Mouse (Mus musculus): ENCODE measurements around the gene Cobll1. TPM values are rescaled to one million over a fixed set of nuclear protein-coding genes. Genes with fewer than 3 reads are reported as not detected.
A peak's percentile ranks its signal among the peaks of the same experiment; 100 is the strongest.

Cobll1 gene
- polyA plus RNA-seq, 1 experiment, result 8.5 TPM

DNA sequence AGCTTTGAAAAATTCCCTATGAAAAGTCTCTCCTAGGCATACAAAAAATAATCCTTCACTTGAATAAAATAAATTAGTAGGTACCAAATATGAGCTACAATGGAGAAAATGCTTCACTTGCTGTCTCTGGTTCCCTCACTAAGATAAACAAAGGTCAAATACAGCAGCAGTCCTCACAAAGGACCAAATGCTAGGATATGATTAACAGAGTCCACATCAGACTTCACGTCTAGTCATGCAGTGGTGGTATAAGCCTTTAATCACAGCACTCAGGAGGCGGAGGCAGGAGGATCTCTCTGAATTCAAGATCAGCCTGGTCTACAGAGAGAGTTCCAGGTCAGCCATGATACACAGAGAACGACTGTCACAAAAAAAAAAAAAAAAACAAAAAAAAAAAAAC is 27.6 kb downstream of the Cobll1 start:
- H3K4me1 ChIP-seq (ENCODE audit: control insufficient read depth, insufficient read depth, low read length), result no peaks in the 10 kb centered on the region
- TF ChIP-seq CTCF (IDR thresholded peaks at IDR 0.05; ENCODE audit: extremely low read depth, insufficient read depth, low read length), result no peak
- no peak for TF ChIP-seq POLR2A (IDR thresholded peaks at IDR 0.05; ENCODE audit: extremely low read depth, insufficient read depth, low read length)
- no peak overlapping the region for H3K4me3 ChIP-seq (ENCODE audit: insufficient read depth, low read length)
- H3K27ac ChIP-seq (ENCODE audit: insufficient read depth, low read length), result no peak overlapping the region

DNA sequence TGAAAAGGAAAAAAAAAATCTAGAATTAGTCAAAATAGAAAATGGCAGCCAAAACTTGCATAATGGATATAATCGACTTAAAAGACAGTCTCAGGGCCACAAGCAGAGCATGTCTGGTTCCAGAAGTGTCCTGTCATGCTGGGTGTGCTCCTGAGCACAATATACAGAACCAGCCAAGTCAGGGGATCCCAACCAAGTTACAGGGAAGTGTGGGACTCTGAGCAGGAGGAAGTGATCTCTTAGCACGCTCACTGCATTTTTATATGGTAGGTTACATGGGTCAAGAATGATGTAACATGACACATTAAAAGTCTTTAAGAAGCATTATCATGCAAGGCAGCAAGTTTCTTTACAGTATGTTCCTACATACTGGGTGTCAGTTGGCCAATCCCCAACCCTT is 31.5 kb downstream of the Cobll1 start:
- Histone ChIP-seq H3K4me1 (ENCODE audit: control insufficient read depth, insufficient read depth, low read length) (no peaks in the 10 kb centered on the region), H3K27ac (ENCODE audit: insufficient read depth, low read length) (no peak overlapping the region), H3K4me3 (ENCODE audit: insufficient read depth, low read length) (no peak overlapping the region)
- TF ChIP-seq POLR2A (IDR thresholded peaks at IDR 0.05; ENCODE audit: extremely low read depth, insufficient read depth, low read length), result no peak
- TF ChIP-seq CTCF (IDR thresholded peaks at IDR 0.05; ENCODE audit: extremely low read depth, insufficient read depth, low read length), result no peak

DNA sequence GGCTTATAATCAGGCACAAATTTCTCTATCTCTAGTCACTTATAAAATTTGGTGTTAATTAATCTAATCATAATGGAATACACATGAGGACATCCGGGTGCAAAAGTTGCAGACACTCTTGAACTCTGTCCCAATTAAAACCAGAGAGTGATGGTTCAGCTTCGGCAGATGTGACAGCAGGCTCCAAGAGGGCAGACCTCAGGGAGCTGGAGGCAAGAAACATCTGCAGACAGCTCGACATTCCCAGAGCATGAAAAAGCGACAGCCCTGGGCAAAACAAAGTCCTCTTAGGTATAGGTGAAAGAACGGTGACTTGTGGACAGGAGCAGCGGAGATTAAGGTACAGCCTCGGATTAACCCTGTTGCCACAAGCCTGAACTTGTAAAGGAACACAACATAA is 35.5 kb downstream of the Cobll1 start:
- Histone ChIP-seq H3K4me3 (ENCODE audit: insufficient read depth, low read length) (no peak overlapping the region), H3K27ac (ENCODE audit: insufficient read depth, low read length) (no peak overlapping the region), H3K4me1 (ENCODE audit: control insufficient read depth, insufficient read depth, low read length) (no peaks in the 10 kb centered on the region)
- no peak for TF ChIP-seq CTCF (IDR thresholded peaks at IDR 0.05; ENCODE audit: extremely low read depth, insufficient read depth, low read length)
- no peak for TF ChIP-seq POLR2A (IDR thresholded peaks at IDR 0.05; ENCODE audit: extremely low read depth, insufficient read depth, low read length)

DNA sequence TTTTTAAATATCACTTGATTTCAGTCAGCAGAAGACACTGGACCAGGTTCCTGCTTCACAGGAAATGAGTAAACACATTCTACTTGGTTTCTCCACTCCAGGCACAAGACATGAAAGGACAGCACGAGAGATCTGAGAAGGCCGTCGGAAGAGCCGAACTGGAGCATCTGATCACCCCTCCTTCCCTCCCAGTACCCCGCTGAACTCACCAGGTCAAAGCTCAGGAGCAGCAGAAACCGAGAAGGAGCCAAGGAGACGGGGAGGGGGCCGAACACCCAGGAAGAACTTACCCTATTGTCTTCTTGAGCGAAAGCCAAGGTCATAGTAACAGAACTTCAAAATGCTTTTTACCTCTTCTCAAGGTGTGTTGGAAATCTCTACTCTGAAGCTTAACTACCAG is 39.5 kb downstream of the Cobll1 start:
- Histone ChIP-seq H3K4me1 (ENCODE audit: control insufficient read depth, insufficient read depth, low read length) (no peaks in the 10 kb centered on the region; the same call in 1 of the 2 replicates), H3K27ac (ENCODE audit: insufficient read depth, low read length) (no peak overlapping the region), H3K4me3 (ENCODE audit: insufficient read depth, low read length) (no peak overlapping the region)
- TF ChIP-seq POLR2A (IDR thresholded peaks at IDR 0.05; ENCODE audit: extremely low read depth, insufficient read depth, low read length) (no peak), CTCF (IDR thresholded peaks at IDR 0.05; ENCODE audit: extremely low read depth, insufficient read depth, low read length) (no peak)

DNA sequence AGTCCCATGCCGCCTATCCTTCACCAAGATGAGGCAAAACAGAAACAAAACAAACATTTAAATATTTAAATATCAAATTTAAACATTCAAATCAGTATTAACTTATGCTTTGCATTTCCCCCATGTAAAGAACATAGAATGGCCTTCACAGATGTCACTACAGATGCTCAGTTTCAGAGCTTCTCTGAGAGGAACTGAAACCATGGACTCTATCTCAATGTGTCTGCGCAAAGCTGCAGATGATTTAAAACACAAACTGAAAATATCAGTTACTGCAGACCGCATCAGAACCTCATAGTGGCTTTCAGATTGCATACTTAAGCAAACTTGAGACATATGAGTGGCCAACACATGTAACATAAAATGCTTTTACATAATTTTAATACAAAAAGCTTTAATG is 40.6 kb downstream of the Cobll1 start:
- H3K27ac ChIP-seq (ENCODE audit: insufficient read depth, low read length), result no peak overlapping the region
- H3K4me3 ChIP-seq (ENCODE audit: insufficient read depth, low read length), result no peak overlapping the region
- TF ChIP-seq POLR2A (IDR thresholded peaks at IDR 0.05; ENCODE audit: extremely low read depth, insufficient read depth, low read length) (no peak), CTCF (IDR thresholded peaks at IDR 0.05; ENCODE audit: extremely low read depth, insufficient read depth, low read length) (no peak)
- H3K4me1 ChIP-seq (ENCODE audit: control insufficient read depth, insufficient read depth, low read length), result no peaks in the 10 kb centered on the region; the same call in 1 of the 2 replicates

DNA sequence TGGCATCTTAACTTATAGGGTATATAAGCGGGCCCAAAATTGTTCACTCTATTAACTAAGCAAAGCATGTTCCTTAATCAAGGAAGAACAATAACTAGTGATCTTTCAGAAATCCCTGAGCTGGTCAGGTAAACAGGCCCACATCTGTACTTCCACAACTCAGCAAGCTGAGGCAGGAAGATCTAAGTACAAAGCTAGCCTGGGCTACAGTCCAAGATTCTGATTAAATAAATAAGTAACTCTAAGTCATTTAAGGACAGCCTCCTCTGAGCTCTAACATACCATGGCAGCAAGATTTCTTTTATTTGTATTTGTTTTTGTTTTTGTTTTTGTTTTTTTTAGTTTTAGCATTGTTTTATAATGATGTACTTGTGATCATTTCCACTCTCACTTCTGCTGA is 42.2 kb downstream of the Cobll1 start:
- TF ChIP-seq POLR2A (IDR thresholded peaks at IDR 0.05; ENCODE audit: extremely low read depth, insufficient read depth, low read length), result no peak
- TF ChIP-seq CTCF (IDR thresholded peaks at IDR 0.05; ENCODE audit: extremely low read depth, insufficient read depth, low read length), result no peak
- no peak overlapping the region for H3K4me3 ChIP-seq (ENCODE audit: insufficient read depth, low read length)
- no peaks in the 10 kb centered on the region; the same call in 1 of the 2 replicates for H3K4me1 ChIP-seq (ENCODE audit: control insufficient read depth, insufficient read depth, low read length)
- no peak overlapping the region for H3K27ac ChIP-seq (ENCODE audit: insufficient read depth, low read length)

DNA sequence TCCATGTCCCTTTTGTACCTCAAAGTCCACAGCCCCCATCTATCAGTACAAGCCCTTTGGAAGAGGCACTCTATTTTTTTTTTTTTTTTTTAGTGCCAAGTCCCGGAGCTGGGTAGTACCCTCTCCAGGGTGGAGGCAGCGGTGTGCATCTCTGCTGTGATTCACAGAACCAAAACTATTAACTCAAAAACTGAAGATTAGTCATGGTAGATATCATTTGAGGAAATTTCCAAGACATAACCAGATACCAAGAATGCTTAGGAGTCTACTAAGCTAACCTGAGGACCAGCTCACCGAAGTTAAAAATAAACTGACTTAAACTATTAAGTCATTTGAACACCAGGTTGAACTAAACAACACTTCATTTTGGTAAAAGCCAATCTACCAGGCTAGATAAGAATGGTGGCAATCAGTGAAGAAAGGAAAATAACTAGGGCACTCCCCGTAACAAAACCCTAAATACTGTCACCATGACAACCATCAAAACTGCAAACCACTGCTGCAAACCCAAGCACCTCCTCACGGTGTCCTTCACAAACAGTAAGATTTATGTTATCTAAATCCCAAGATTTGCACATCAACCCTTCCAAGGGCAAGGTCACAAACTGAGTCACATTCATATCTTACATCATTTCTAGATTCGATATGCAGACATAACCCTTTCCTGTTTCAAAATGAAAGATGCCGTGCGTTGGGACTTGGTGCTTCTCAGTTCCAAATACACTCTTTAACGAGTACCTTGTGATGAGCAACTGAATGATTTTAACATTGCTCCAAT is 43.8 kb downstream of the Cobll1 start:
- TF ChIP-seq CTCF (IDR thresholded peaks at IDR 0.05; ENCODE audit: extremely low read depth, insufficient read depth, low read length), result no peak
- TF ChIP-seq POLR2A (IDR thresholded peaks at IDR 0.05; ENCODE audit: extremely low read depth, insufficient read depth, low read length), result no peak
- H3K4me3 ChIP-seq (ENCODE audit: insufficient read depth, low read length), result no peak overlapping the region
- H3K4me1 ChIP-seq (ENCODE audit: control insufficient read depth, insufficient read depth, low read length), result no peaks in the 10 kb centered on the region; the same call in 1 of the 2 replicates
- no peak overlapping the region for H3K27ac ChIP-seq (ENCODE audit: insufficient read depth, low read length)

DNA sequence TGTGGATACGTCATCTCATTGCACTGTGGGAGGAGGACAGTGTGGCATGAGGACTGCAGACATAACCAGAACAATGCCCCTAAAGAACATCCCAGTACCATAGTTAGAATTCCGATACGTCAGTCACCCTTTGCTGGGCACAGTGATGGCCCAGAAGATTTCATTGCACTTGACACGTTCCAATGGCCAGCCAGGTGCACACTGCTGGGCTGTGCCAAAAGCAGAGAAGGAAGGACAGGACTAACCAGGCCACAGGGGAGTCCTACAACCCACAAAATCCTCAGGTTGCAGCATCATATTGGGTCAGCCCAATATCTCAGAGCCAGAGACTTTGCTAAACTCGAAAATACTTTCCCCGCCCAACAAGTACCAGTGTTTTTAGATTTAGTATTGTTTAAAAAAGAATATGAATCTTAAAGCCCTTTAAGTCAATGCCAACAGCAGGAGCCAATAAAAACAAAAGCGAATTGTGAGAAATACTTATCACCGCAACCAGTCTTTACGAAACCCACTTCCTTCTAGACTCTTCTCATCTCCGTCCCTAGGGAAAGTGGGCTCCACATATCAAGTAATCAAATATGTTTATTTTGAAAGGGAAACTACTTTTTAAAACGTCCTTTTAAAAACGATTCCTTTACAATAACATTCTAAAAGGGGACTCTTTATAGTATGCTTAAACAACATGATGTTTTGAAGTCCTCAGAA is 46.0 kb downstream of the Cobll1 start:
- TF ChIP-seq POLR2A (IDR thresholded peaks at IDR 0.05; ENCODE audit: extremely low read depth, insufficient read depth, low read length) (no peak), CTCF (IDR thresholded peaks at IDR 0.05; ENCODE audit: extremely low read depth, insufficient read depth, low read length) (no peak)
- Histone ChIP-seq H3K27ac (ENCODE audit: insufficient read depth, low read length) (peak overlapping the region; percentile 63), H3K4me3 (ENCODE audit: insufficient read depth, low read length) (no peak overlapping the region), H3K4me1 (ENCODE audit: control insufficient read depth, insufficient read depth, low read length) (no peaks in the 10 kb centered on the region; the same call in 1 of the 2 replicates)

DNA sequence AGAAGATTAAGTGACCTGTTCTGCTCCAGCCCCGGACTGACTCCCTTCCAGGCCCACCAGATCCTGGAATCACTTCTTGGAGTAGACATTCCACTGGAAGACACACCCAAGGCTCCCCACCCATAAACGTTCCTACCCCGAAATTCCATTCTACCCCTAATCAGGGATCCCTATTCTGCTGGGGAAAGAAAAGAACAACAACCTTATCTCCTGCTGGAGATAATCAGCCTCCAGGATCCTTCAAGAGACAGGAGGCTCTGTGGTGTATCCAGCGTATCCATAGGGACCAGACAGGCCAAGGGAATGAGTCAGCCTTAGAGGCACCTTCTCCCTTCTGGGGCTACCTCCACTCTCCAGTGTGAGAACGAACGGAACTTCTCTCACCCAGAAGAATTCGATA is 47.8 kb downstream of the Cobll1 start:
- Histone ChIP-seq H3K27ac (ENCODE audit: insufficient read depth, low read length) (0 out of 2 replicates have a peak overlapping the region, but pooled peaks have one; percentile 13), H3K4me1 (ENCODE audit: control insufficient read depth, insufficient read depth, low read length) (no peaks in the 10 kb centered on the region; the same call in 1 of the 2 replicates), H3K4me3 (ENCODE audit: insufficient read depth, low read length) (no peak overlapping the region)
- TF ChIP-seq POLR2A (IDR thresholded peaks at IDR 0.05; ENCODE audit: extremely low read depth, insufficient read depth, low read length), result no peak
- no peak for TF ChIP-seq CTCF (IDR thresholded peaks at IDR 0.05; ENCODE audit: extremely low read depth, insufficient read depth, low read length)

DNA sequence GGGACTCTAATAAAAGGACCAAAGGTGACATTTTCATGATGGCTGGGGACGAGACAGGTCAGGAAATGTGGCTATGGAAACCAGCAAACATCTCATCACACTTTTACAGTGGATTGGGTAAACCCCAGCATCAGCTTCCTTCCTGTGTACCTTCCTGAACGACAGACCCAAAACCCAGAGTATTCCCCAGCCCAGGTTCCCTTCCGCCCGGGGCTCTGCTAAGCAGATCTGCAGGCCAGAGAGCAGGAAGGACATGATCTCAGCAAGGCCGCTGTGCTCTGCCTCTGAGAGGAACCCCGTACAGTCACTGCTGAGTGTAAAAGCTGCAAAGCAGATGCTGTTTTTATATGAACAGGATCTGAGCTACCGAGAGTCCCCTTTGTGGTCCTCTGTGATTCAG is 49.9 kb downstream of the Cobll1 start:
- Histone ChIP-seq H3K4me3 (ENCODE audit: insufficient read depth, low read length) (no peak overlapping the region), H3K4me1 (ENCODE audit: control insufficient read depth, insufficient read depth, low read length) (no peaks in the 10 kb centered on the region), H3K27ac (ENCODE audit: insufficient read depth, low read length) (no peak overlapping the region)
- TF ChIP-seq POLR2A (IDR thresholded peaks at IDR 0.05; ENCODE audit: extremely low read depth, insufficient read depth, low read length) (no peak), CTCF (IDR thresholded peaks at IDR 0.05; ENCODE audit: extremely low read depth, insufficient read depth, low read length) (no peak)
